Mouse (Mus musculus): ENCODE data around the gene Crygn. TPM values are rescaled to one million over a fixed set of nuclear protein-coding genes. Genes with fewer than 3 reads are reported as not detected.
A peak's percentile ranks its signal among the peaks of the same experiment; 100 is the strongest.

Crygn gene
- polyA plus RNA-seq, 1 experiment = 0.43 TPM

GRCm38 (mm10) chr5:24738517-24738916 is 19.3 kb downstream of the Crygn start:
- H3K4me1 ChIP-seq (replicated peaks; ENCODE audit: control insufficient read depth, insufficient read depth, low read length) = peaks cover 10% of the 10 kb centered on the region
- no peaks in the 10 kb centered on the region for H3K36me3 ChIP-seq (ENCODE audit: control insufficient read depth, insufficient read depth, low read length)
- 93% methylated on average over 1 of the region's 1 CpGs for WGBS
- H3K27me3 ChIP-seq (ENCODE audit: control insufficient read depth, insufficient read depth, low read length) = no peaks in the 10 kb centered on the region
- no peak overlapping the region for H3K27ac ChIP-seq (ENCODE audit: control insufficient read depth, insufficient read depth, low read length)
- TF ChIP-seq POLR2A (IDR thresholded peaks at IDR 0.05; ENCODE audit: control insufficient read depth, extremely low read depth, insufficient read depth, low read length, poor library complexity) = no peak
- no peak for TF ChIP-seq CTCF (IDR thresholded peaks at IDR 0.05; ENCODE audit: borderline replicate concordance, control insufficient read depth, extremely low read depth, insufficient read depth, low read length, poor library complexity)
- no peak for DNase-seq
- no peak overlapping the region for H3K4me3 ChIP-seq (ENCODE audit: control insufficient read depth, insufficient read depth, low read length)

GRCm38 (mm10) chr5:24737595-24737994 is 20.2 kb downstream of the Crygn start:
- H3K27me3 ChIP-seq (ENCODE audit: control insufficient read depth, insufficient read depth, low read length) = no peaks in the 10 kb centered on the region
- H3K4me3 ChIP-seq (ENCODE audit: control insufficient read depth, insufficient read depth, low read length) = no peak overlapping the region
- WGBS = 94% methylated on average over 10 of the region's 10 CpGs
- no peak for DNase-seq
- H3K27ac ChIP-seq (ENCODE audit: control insufficient read depth, insufficient read depth, low read length) = no peak overlapping the region
- H3K4me1 ChIP-seq (replicated peaks; ENCODE audit: control insufficient read depth, insufficient read depth, low read length) = peaks cover 10% of the 10 kb centered on the region
- no peak for TF ChIP-seq CTCF (IDR thresholded peaks at IDR 0.05; ENCODE audit: borderline replicate concordance, control insufficient read depth, extremely low read depth, insufficient read depth, low read length, poor library complexity)
- no peak for TF ChIP-seq POLR2A (IDR thresholded peaks at IDR 0.05; ENCODE audit: control insufficient read depth, extremely low read depth, insufficient read depth, low read length, poor library complexity)
- H3K36me3 ChIP-seq (ENCODE audit: control insufficient read depth, insufficient read depth, low read length) = no peaks in the 10 kb centered on the region

GRCm38 (mm10) chr5:24733771-24734426 is 23.9 kb downstream of the Crygn start:
- H3K4me1 ChIP-seq (replicated peaks; ENCODE audit: control insufficient read depth, insufficient read depth, low read length) = peaks cover 17% of the 10 kb centered on the region
- H3K4me3 ChIP-seq (ENCODE audit: control insufficient read depth, insufficient read depth, low read length) = no peak overlapping the region
- peaks cover 12% of the 10 kb centered on the region for H3K27me3 ChIP-seq (ENCODE audit: control insufficient read depth, insufficient read depth, low read length)
- DNase-seq = no peak
- no peak overlapping the region for H3K27ac ChIP-seq (ENCODE audit: control insufficient read depth, insufficient read depth, low read length)
- 87% methylated on average over 7 of the region's 7 CpGs for WGBS
- no peak for TF ChIP-seq CTCF (IDR thresholded peaks at IDR 0.05; ENCODE audit: borderline replicate concordance, control insufficient read depth, extremely low read depth, insufficient read depth, low read length, poor library complexity)
- no peak for TF ChIP-seq POLR2A (IDR thresholded peaks at IDR 0.05; ENCODE audit: control insufficient read depth, extremely low read depth, insufficient read depth, low read length, poor library complexity)
- no peaks in the 10 kb centered on the region for H3K36me3 ChIP-seq (ENCODE audit: control insufficient read depth, insufficient read depth, low read length)

GRCm38 (mm10) chr5:24733134-24733533 is 24.7 kb downstream of the Crygn start:
- TF ChIP-seq POLR2A (IDR thresholded peaks at IDR 0.05; ENCODE audit: control insufficient read depth, extremely low read depth, insufficient read depth, low read length, poor library complexity) (no peak), CTCF (IDR thresholded peaks at IDR 0.05; ENCODE audit: borderline replicate concordance, control insufficient read depth, extremely low read depth, insufficient read depth, low read length, poor library complexity) (no peak)
- peaks cover 12% of the 10 kb centered on the region for H3K27me3 ChIP-seq (ENCODE audit: control insufficient read depth, insufficient read depth, low read length)
- DNase-seq = no peak
- peaks cover 15% of the 10 kb centered on the region; the same call in 1 of the 2 replicates for H3K4me1 ChIP-seq (replicated peaks; ENCODE audit: control insufficient read depth, insufficient read depth, low read length)
- H3K36me3 ChIP-seq (ENCODE audit: control insufficient read depth, insufficient read depth, low read length) = no peaks in the 10 kb centered on the region
- H3K4me3 ChIP-seq (ENCODE audit: control insufficient read depth, insufficient read depth, low read length) = no peak overlapping the region
- H3K27ac ChIP-seq (ENCODE audit: control insufficient read depth, insufficient read depth, low read length) = no peak overlapping the region
- WGBS = 88% methylated on average over 8 of the region's 8 CpGs

- H3K36me3 ChIP-seq (ENCODE audit: control insufficient read depth, insufficient read depth, low read length) = no peaks in the 10 kb centered on the region
Measured at GRCm38 (mm10) chr5:24730986-24731385, 26.8 kb downstream of the Crygn start.

GRCm38 (mm10) chr5:24730488-24730871 is 27.3 kb downstream of the Crygn start, which contains the start of gene Wdr86:
TSS of gene Wdr86 (minus strand) at chr5:24730727.
- H3K36me3 ChIP-seq (ENCODE audit: control insufficient read depth, insufficient read depth, low read length) = no peaks in the 10 kb centered on the region
- peaks cover 12% of the 10 kb centered on the region for H3K27me3 ChIP-seq (ENCODE audit: control insufficient read depth, insufficient read depth, low read length)
- TF ChIP-seq CTCF (IDR thresholded peaks at IDR 0.05; ENCODE audit: borderline replicate concordance, control insufficient read depth, extremely low read depth, insufficient read depth, low read length, poor library complexity) = no peak
- TF ChIP-seq POLR2A (IDR thresholded peaks at IDR 0.05; ENCODE audit: control insufficient read depth, extremely low read depth, insufficient read depth, low read length, poor library complexity) = no peak
- no peak for DNase-seq
- 4% methylated on average over 23 of the region's 23 CpGs for WGBS
- no peak within 1 kb of the TSS for H3K27ac ChIP-seq (ENCODE audit: control insufficient read depth, insufficient read depth, low read length)
- H3K4me3 ChIP-seq (ENCODE audit: control insufficient read depth, insufficient read depth, low read length) = peak within 1 kb of the TSS; percentile 29
- H3K4me1 ChIP-seq (replicated peaks; ENCODE audit: control insufficient read depth, insufficient read depth, low read length) = peaks cover 20% of the 10 kb centered on the region

More at GRCm38 (mm10) chr5:24730986-24731385, 26.8 kb downstream of the Crygn start:
- Histone ChIP-seq H3K27ac (ENCODE audit: control insufficient read depth, insufficient read depth, low read length) (no peak overlapping the region), H3K4me1 (replicated peaks; ENCODE audit: control insufficient read depth, insufficient read depth, low read length) (peaks cover 20% of the 10 kb centered on the region), H3K4me3 (ENCODE audit: control insufficient read depth, insufficient read depth, low read length) (peak overlapping the region; percentile 29), H3K27me3 (ENCODE audit: control insufficient read depth, insufficient read depth, low read length) (peaks cover 12% of the 10 kb centered on the region)
- TF ChIP-seq POLR2A (IDR thresholded peaks at IDR 0.05; ENCODE audit: control insufficient read depth, extremely low read depth, insufficient read depth, low read length, poor library complexity) = no peak
- TF ChIP-seq CTCF (IDR thresholded peaks at IDR 0.05; ENCODE audit: borderline replicate concordance, control insufficient read depth, extremely low read depth, insufficient read depth, low read length, poor library complexity) = no peak
- WGBS = 22% methylated on average over 15 of the region's 15 CpGs
- no peak for DNase-seq
